Mouse (Mus musculus) megakaryocyte, embryonic 14.5 days (primary cell): ENCODE results near the gene Pcmt1.

ENCODE experiments used
- FLI1 ChIP-seq: IDR thresholded peaks from 2 replicates; pipeline ENCODE4 v1.6.1; 2012; ENCODE audit warnings: low read length, inconsistent platforms, mixed read lengths
- GATA1 ChIP-seq: IDR thresholded peaks from 3 replicates; pipeline ENCODE4 v1.6.1; 2012; ENCODE audit warnings: mixed read lengths, low read length, inconsistent platforms, borderline replicate concordance

GRCm38 (mm10) chr10:7594797-7595196, 86.1 kb downstream of the Pcmt1 start:
- no peak for TF ChIP-seq GATA1
- TF ChIP-seq FLI1: no peak
